Mouse (Mus musculus) left cerebral cortex, postnatal 36 days (tissue): ENCODE results near the gene Frmd7. TPM values are rescaled to one million over a fixed set of nuclear protein-coding genes. Genes with fewer than 3 reads are reported as not detected.

ENCODE experiments used
- DNase-seq, 2 experiments: peaks; one replicate each; pipeline ENCODE4 v3.0.0; 2021 to 2022; ENCODE audit warnings: low spot score in 2 of 2, mixed read lengths in 1 of 2
- intact Hi-C: fragments of 180-260 bp; cut with DNase I; formaldehyde crosslinking; loops from one replicate; pipeline ENCODE4 v1.15.1; 2025
- total RNA-seq, 2 experiments: library from RNA; stranded (reverse); gene quantifications; 2 replicates each; pipeline ENCODE4 v1.2.3; 2021

Gene Frmd7
- 1 to 10 TPM in 1 of 2 experiments, under 1 TPM in 1; 0.64 to 2.1 TPM for total RNA-seq

GRCm38 (mm10) chrX:50942610-50943009 is at the start of gene Frmd7:
Gene Frmd7, minus strand, starts transcription at chrX:50942710.
- intact Hi-C loops, result no loop called here
- no peak for DNase-seq

GRCm38 (mm10) chrX:50991324-50991723 is 48.8 kb upstream of the Frmd7 start:
- intact Hi-C loops, result no loop called here
- no peak for DNase-seq

GRCm38 (mm10) chrX:50989940-50990339 is 47.4 kb upstream of the Frmd7 start:
- no peak for DNase-seq
- intact Hi-C loops, result no loop called here

- intact Hi-C loops, result no loop called here
- DNase-seq, result no peak
These were observed 46.1 kb upstream of the Frmd7 start for GRCm38 (mm10) chrX:50988581-50988980.

GRCm38 (mm10) chrX:50978428-50978827 is 35.9 kb upstream of the Frmd7 start:
- DNase-seq, result peak; percentile 7 to 10

GRCm38 (mm10) chrX:50972145-50972544 is 29.6 kb upstream of the Frmd7 start:
- intact Hi-C loops, result no loop called here
- DNase-seq, result no peak

More at GRCm38 (mm10) chrX:50978428-50978827, 35.9 kb upstream of the Frmd7 start:
- intact Hi-C loops, result no loop called here

GRCm38 (mm10) chrX:50969907-50970306 is 27.4 kb upstream of the Frmd7 start:
- intact Hi-C loops, result no loop called here
- DNase-seq, result no peak

GRCm38 (mm10) chrX:50968157-50968932 is 25.8 kb upstream of the Frmd7 start:
- DNase-seq, result no peak
- intact Hi-C loops, result no loop called here

- no peak for DNase-seq
- intact Hi-C loops, result no loop called here
These were observed 22.6 kb upstream of the Frmd7 start for GRCm38 (mm10) chrX:50965157-50965556.

- intact Hi-C loops, result no loop called here
These were observed 20.4 kb upstream of the Frmd7 start for GRCm38 (mm10) chrX:50962955-50963354.

GRCm38 (mm10) chrX:50948633-50949032 is 6.1 kb upstream of the Frmd7 start:
- no peak for DNase-seq
- intact Hi-C loops, result no loop called here

More at GRCm38 (mm10) chrX:50962955-50963354, 20.4 kb upstream of the Frmd7 start:
- no peak for DNase-seq

- no peak for DNase-seq
- intact Hi-C loops, result no loop called here
These were observed 5.6 kb upstream of the Frmd7 start for GRCm38 (mm10) chrX:50948116-50948515.

GRCm38 (mm10) chrX:50937117-50937516 is 5.4 kb downstream of the Frmd7 start:
- DNase-seq, result no peak
- intact Hi-C loops, result no loop called here

- intact Hi-C loops, result no loop called here
- DNase-seq, result no peak
These were observed 12.2 kb downstream of the Frmd7 start for GRCm38 (mm10) chrX:50930309-50930708.

- intact Hi-C loops, result no loop called here
- no peak for DNase-seq
These were observed 15.5 kb downstream of the Frmd7 start for GRCm38 (mm10) chrX:50926893-50927545.

- intact Hi-C loops, result no loop called here
- DNase-seq, result no peak
These were observed 17.7 kb downstream of the Frmd7 start for GRCm38 (mm10) chrX:50924629-50925364.

- DNase-seq, result no peak
- intact Hi-C loops, result no loop called here
These were observed 23.8 kb downstream of the Frmd7 start for GRCm38 (mm10) chrX:50918754-50919153.

GRCm38 (mm10) chrX:50917389-50917788 is 25.1 kb downstream of the Frmd7 start:
- no peak for DNase-seq

GRCm38 (mm10) chrX:50909915-50910314 is 32.6 kb downstream of the Frmd7 start:
- intact Hi-C loops, result no loop called here
- no peak for DNase-seq

More at GRCm38 (mm10) chrX:50917389-50917788, 25.1 kb downstream of the Frmd7 start:
- intact Hi-C loops, result no loop called here

- DNase-seq, result no peak
- intact Hi-C loops, result no loop called here
These were observed 39.0 kb downstream of the Frmd7 start for GRCm38 (mm10) chrX:50903497-50903896.
